Mouse (Mus musculus) heart, postnatal 0 days (tissue): ENCODE measurements at regions not wholly inside any gene's neighbourhood (a gene's known extent, or its start where the extent isn't known, plus 50 kb on each side); places are given as distances from the start of the nearest gene placed in this dataset.

Experiments
- ATAC-seq: fragments of 200-750 bp; cut with Nextera tagmentation; 2 replicates; pipeline ENCODE4 v1.8.0; 2017; ENCODE audit warnings: low read depth, moderate number of reproducible peaks, moderate library complexity; ENCODE audit not compliant: insufficient read depth
- DNase-seq: peaks from one replicate; pipeline ENCODE4 v3.0.0-alpha.2; 2016; ENCODE audit warnings: low spot score
- H3K27ac ChIP-seq: fragments of 300-500 bp; sonication (generic); 2 replicates; pipeline ENCODE4 v1.5.1; 2014; ENCODE audit warnings: low read depth, mild to moderate bottlenecking
- H3K27me3 ChIP-seq: fragments of 300-500 bp; sonication (generic); 2 replicates; pipeline ENCODE4 v1.6.1; 2014; ENCODE audit warnings: low read length, mixed read lengths; ENCODE audit not compliant: control insufficient read depth, insufficient read depth
- H3K36me3 ChIP-seq: fragments of 300-500 bp; sonication (generic); replicated peaks from 2 replicates; pipeline ENCODE4 v1.6.1; 2014; ENCODE audit warnings: low read length, mixed read lengths; ENCODE audit not compliant: control insufficient read depth, insufficient read depth
- H3K4me1 ChIP-seq: fragments of 300-500 bp; sonication (generic); 2 replicates; pipeline ENCODE4 v1.6.1; 2014; ENCODE audit warnings: antibody characterized with exemption; ENCODE audit not compliant: control insufficient read depth, insufficient read depth
- H3K4me2 ChIP-seq: fragments of 300-500 bp; sonication (generic); 2 replicates; pipeline ENCODE4 v1.6.1; 2014; ENCODE audit warnings: low read depth, mild to moderate bottlenecking, low read length, moderate library complexity
- H3K4me3 ChIP-seq: fragments of 300-500 bp; sonication (generic); 2 replicates; pipeline ENCODE4 v1.5.1; 2014; ENCODE audit warnings: low read depth, low read length
- H3K9ac ChIP-seq: fragments of 300-500 bp; sonication (generic); replicated peaks from 2 replicates; pipeline ENCODE4 v1.6.1; 2014; ENCODE audit warnings: low read depth, low read length, mixed read lengths
- H3K9me3 ChIP-seq: fragments of 300-500 bp; sonication (generic); replicated peaks from 2 replicates; pipeline ENCODE4 v1.6.1; 2016; ENCODE audit warnings: low read length; ENCODE audit not compliant: control insufficient read depth
- CTCF ChIP-seq: IDR thresholded peaks from 2 replicates; pipeline ENCODE4 v1.5.1; 2016; ENCODE audit warnings: antibody characterized with exemption, control low read depth, low read depth
- EP300 ChIP-seq: IDR thresholded peaks from 2 replicates; pipeline ENCODE4 v1.6.1; 2016; ENCODE audit warnings: antibody characterized with exemption, low read depth
- WGBS: fragments of 180-500 bp; shearing (Covaris S2); extraction: QIAGEN DNeasy Blood & Tissue Kit; methylation state at CpG from one replicate; pipeline ENCODE4 v1.1.7; 2014; 5-methylcytosine and 5-hydroxymethylcytosine counted together

DNA sequence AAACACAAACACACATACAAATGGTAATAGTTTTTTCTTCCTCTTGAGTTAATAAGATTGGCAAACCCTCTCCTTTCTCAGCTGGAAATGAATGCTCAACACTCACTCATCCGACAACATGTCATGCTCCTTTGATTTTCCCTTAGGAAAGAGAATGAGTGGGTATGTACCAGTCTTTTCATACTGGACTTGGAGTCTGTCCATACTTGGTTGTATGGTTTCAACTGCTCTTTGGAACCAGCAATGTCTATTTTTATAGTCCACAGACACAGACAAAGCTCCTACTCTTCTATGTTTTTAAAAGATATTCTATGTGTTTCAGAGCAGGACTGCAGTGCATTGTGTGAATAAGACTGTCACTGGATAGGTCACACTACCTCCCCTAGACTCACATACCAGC, 273.7 kb upstream of the Marcks start:
- Histone ChIP-seq H3K4me1 (no peaks in the 10 kb centered on the region), H3K27ac (no peak overlapping the region), H3K9ac (no peak overlapping the region), H3K4me3 (no peak overlapping the region), H3K36me3 (no peaks in the 10 kb centered on the region), H3K9me3 (no peaks in the 10 kb centered on the region), H3K27me3 (no peaks in the 10 kb centered on the region), H3K4me2 (no peak overlapping the region)
- 81% methylated on average over 1 of the region's 1 CpGs for WGBS
- ATAC-seq (no peak), DNase-seq (no peak)
- TF ChIP-seq CTCF (no peak), EP300 (no peak)

GRCm38 (mm10) chr10:37409749-37410148, 271.0 kb upstream of the Marcks start:
- no peak for TF ChIP-seq CTCF
- TF ChIP-seq EP300 = no peak
- Histone ChIP-seq H3K9me3 (no peaks in the 10 kb centered on the region), H3K27ac (no peak overlapping the region), H3K9ac (no peak overlapping the region), H3K27me3 (no peaks in the 10 kb centered on the region), H3K4me1 (no peaks in the 10 kb centered on the region), H3K36me3 (no peaks in the 10 kb centered on the region), H3K4me2 (no peak overlapping the region), H3K4me3 (no peak overlapping the region)
- DNase-seq (no peak), ATAC-seq (no peak)
- WGBS = 50% methylated on average over 1 of the region's 1 CpGs

GRCm38 (mm10) chr10:37407487-37407886, 268.8 kb upstream of the Marcks start:
- no peak for ATAC-seq
- H3K9me3 ChIP-seq = no peaks in the 10 kb centered on the region

DNA sequence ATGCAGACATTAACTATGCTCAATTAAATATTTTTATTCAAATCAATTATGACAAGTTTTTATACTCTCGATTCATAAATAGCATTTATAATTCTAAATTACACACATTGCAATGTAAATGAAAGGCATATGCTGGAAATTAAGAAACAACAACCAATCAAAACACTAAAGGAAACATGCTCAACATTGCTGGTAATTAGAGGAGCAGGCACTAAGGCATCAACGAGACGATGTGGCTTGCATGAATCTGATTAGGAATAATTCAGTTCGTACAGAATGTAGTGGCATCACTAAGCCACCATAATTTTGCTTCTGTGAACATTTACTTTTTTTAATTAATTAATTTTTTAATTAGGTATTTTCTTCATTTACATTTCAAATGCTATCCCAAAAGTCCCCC, 266.2 kb upstream of the Marcks start:
- ATAC-seq (no peak), DNase-seq (no peak)
- Histone ChIP-seq H3K9ac (no peak overlapping the region), H3K27ac (no peak overlapping the region), H3K4me3 (no peak overlapping the region), H3K27me3 (no peaks in the 10 kb centered on the region), H3K4me1 (no peaks in the 10 kb centered on the region), H3K36me3 (no peaks in the 10 kb centered on the region), H3K9me3 (no peaks in the 10 kb centered on the region), H3K4me2 (no peak overlapping the region)
- no peak for TF ChIP-seq CTCF
- TF ChIP-seq EP300 = no peak
- 80% methylated on average over 4 of the region's 4 CpGs for WGBS

More at GRCm38 (mm10) chr10:37407487-37407886, 268.8 kb upstream of the Marcks start:
- no peak for TF ChIP-seq CTCF
- no peak for TF ChIP-seq EP300
- Histone ChIP-seq H3K4me1 (no peaks in the 10 kb centered on the region), H3K4me2 (no peak overlapping the region), H3K27me3 (no peaks in the 10 kb centered on the region), H3K27ac (no peak overlapping the region), H3K9ac (no peak overlapping the region), H3K36me3 (no peaks in the 10 kb centered on the region), H3K4me3 (no peak overlapping the region)
- no peak for DNase-seq
- WGBS = 76% methylated on average over 2 of the region's 2 CpGs

GRCm38 (mm10) chr10:37404407-37404806, 265.7 kb upstream of the Marcks start:
- Histone ChIP-seq H3K36me3 (no peaks in the 10 kb centered on the region), H3K4me1 (no peaks in the 10 kb centered on the region), H3K9ac (no peak overlapping the region), H3K27ac (no peak overlapping the region), H3K4me3 (no peak overlapping the region), H3K9me3 (no peaks in the 10 kb centered on the region), H3K27me3 (no peaks in the 10 kb centered on the region), H3K4me2 (no peak overlapping the region)
- ATAC-seq = no peak
- no peak for DNase-seq
- TF ChIP-seq EP300 (no peak), CTCF (no peak)

GRCm38 (mm10) chr10:37402376-37402775, 263.7 kb upstream of the Marcks start:
- Histone ChIP-seq H3K9me3 (no peaks in the 10 kb centered on the region), H3K27me3 (no peaks in the 10 kb centered on the region), H3K27ac (no peak overlapping the region), H3K4me3 (no peak overlapping the region), H3K36me3 (no peaks in the 10 kb centered on the region), H3K4me2 (no peak overlapping the region), H3K9ac (no peak overlapping the region), H3K4me1 (no peaks in the 10 kb centered on the region)
- no peak for TF ChIP-seq CTCF
- no peak for TF ChIP-seq EP300
- ATAC-seq = no peak
- no peak for DNase-seq
- WGBS = 77% methylated on average over 1 of the region's 1 CpGs
